Mouse (Mus musculus) embryonic facial prominence, embryonic 11.5 days (tissue): ENCODE data around the gene Tmem150b. TPM values are rescaled to one million over a fixed set of nuclear protein-coding genes. Genes with fewer than 3 reads are reported as not detected.

Source experiments
- ATAC-seq: fragments of 200-750 bp; cut with Nextera tagmentation; replicated peaks from 2 replicates; pipeline ENCODE4 v1.8.0; 2017; ENCODE audit warnings: low read depth; ENCODE audit not compliant: insufficient number of reproducible peaks, low FRiP score, low TSS enrichment
- DNase-seq: peaks from one replicate; pipeline ENCODE4 v3.0.0-alpha.2; 2015; ENCODE audit warnings: low spot score
- H3K27ac ChIP-seq: fragments of 300-500 bp; sonication (generic); replicated peaks from 2 replicates; pipeline ENCODE4 v1.5.1; 2014; ENCODE audit warnings: mild to moderate bottlenecking, low read depth, low read length, control low read depth
- H3K27me3 ChIP-seq: fragments of 300-500 bp; sonication (generic); 2 replicates; pipeline ENCODE4 v1.6.1; 2014; ENCODE audit warnings: mild to moderate bottlenecking, low read length, moderate library complexity, mixed read lengths; ENCODE audit not compliant: control insufficient read depth, insufficient read depth
- H3K36me3 ChIP-seq: fragments of 300-500 bp; sonication (generic); replicated peaks from 2 replicates; pipeline ENCODE4 v1.6.1; 2014; ENCODE audit warnings: low read depth, mild to moderate bottlenecking, low read length, moderate library complexity, mixed read lengths; ENCODE audit not compliant: control insufficient read depth, insufficient read depth
- H3K4me1 ChIP-seq: fragments of 300-500 bp; sonication (generic); 2 replicates; pipeline ENCODE4 v1.6.1; 2014; ENCODE audit warnings: low read length, mixed read lengths; ENCODE audit not compliant: control insufficient read depth, insufficient read depth
- H3K4me2 ChIP-seq: fragments of 300-500 bp; sonication (generic); 2 replicates; pipeline ENCODE4 v1.6.1; 2014; ENCODE audit warnings: low read depth, mild to moderate bottlenecking, control low read depth, low read length, moderate library complexity
- H3K4me3 ChIP-seq: fragments of 300-500 bp; sonication (generic); 2 replicates; pipeline ENCODE4 v1.5.1; 2014; ENCODE audit warnings: low read depth, low read length, control low read depth
- H3K9ac ChIP-seq: fragments of 300-500 bp; sonication (generic); replicated peaks from 2 replicates; pipeline ENCODE4 v1.6.1; 2014; ENCODE audit warnings: mild to moderate bottlenecking, control low read depth, low read length
- H3K9me3 ChIP-seq: fragments of 300-500 bp; sonication (generic); replicated peaks from 2 replicates; pipeline ENCODE4 v1.6.1; 2016; ENCODE audit warnings: mild to moderate bottlenecking, low read length, inconsistent platforms, mixed read lengths; ENCODE audit not compliant: control insufficient read depth
- WGBS: fragments of 180-500 bp; shearing (Covaris S2); extraction: QIAGEN DNeasy Blood & Tissue Kit; methylation state at CpG from one replicate; pipeline ENCODE4 v1.1.7; 2014; 5-methylcytosine and 5-hydroxymethylcytosine counted together
- polyA plus RNA-seq: library from polyadenylated mRNA; unstranded; fragments of >200 nt; fragmentation: Nextera tagmentation; extraction: Ambion mirVana; gene quantifications from 2 replicates; pipeline ENCODE4 v1.2.1, GENCODE M21; 2014

Tmem150b gene
- polyA plus RNA-seq, 1 experiment from 2014 or later: not detected

GRCm38 (mm10) chr7:4684632-4685417 is 40.2 kb downstream of the Tmem150b start, which contains the start of gene Hspbp1:
Gene Hspbp1 (minus strand): TSS chr7:4685068.
- ATAC-seq (peak; percentile 99), DNase-seq (peak; percentile 97)
- WGBS: under 1% methylated on average over 32 of the region's 32 CpGs

GRCm38 (mm10) chr7:4684203-4684602 is 40.8 kb downstream of the Tmem150b start:
- peak overlapping the region; percentile 53 for H3K9ac ChIP-seq
- 2% methylated on average over 13 of the region's 13 CpGs for WGBS
- H3K36me3 ChIP-seq: peaks cover 3% of the 10 kb centered on the region
- H3K4me1 ChIP-seq: no peaks in the 10 kb centered on the region
- H3K9me3 ChIP-seq: no peaks in the 10 kb centered on the region
- ATAC-seq (no peak), DNase-seq (no peak)
- no peak overlapping the region for H3K27ac ChIP-seq
- H3K4me3 ChIP-seq: peak overlapping the region; percentile 53
- H3K27me3 ChIP-seq: no peaks in the 10 kb centered on the region
- H3K4me2 ChIP-seq: peak overlapping the region; percentile 77

More at GRCm38 (mm10) chr7:4684632-4685417, 40.2 kb downstream of the Tmem150b start, which contains the start of gene Hspbp1:
- peak within 1 kb of the TSS; percentile 77 for H3K4me2 ChIP-seq
- no peaks in the 10 kb centered on the region for H3K9me3 ChIP-seq
- H3K9ac ChIP-seq: peak within 1 kb of the TSS; percentile 53
- H3K36me3 ChIP-seq: peaks cover 3% of the 10 kb centered on the region
- peak within 1 kb of the TSS; percentile 53 for H3K4me3 ChIP-seq
- H3K27ac ChIP-seq: 0 out of 2 replicates have a peak within 1 kb of the TSS, but pooled peaks have one; percentile 38
- no peaks in the 10 kb centered on the region for H3K4me1 ChIP-seq
- H3K27me3 ChIP-seq: no peaks in the 10 kb centered on the region

DNA sequence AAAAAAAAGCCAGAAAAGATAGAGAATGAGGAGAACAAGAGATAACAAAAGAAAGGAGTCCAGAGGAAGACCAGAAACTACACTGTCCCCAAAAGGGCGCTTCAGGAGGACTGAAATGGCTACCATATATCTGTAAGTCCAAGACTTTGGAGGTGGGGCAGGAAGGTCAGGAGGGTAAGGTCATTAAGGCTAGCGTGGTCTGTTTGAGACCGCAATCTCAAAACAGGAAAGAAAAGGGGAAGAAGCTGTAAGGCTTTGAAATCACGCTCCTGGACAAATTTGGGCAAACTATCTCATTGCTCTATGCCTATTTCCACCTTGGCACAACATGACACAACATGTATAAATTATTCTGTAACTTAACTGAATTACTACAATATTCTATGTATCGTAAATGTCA is 41.7 kb downstream of the Tmem150b start:
- ATAC-seq (no peak), DNase-seq (no peak)
- Histone ChIP-seq H3K27ac (no peak overlapping the region), H3K4me1 (no peaks in the 10 kb centered on the region), H3K36me3 (peaks cover 3% of the 10 kb centered on the region), H3K27me3 (no peaks in the 10 kb centered on the region), H3K4me2 (no peak overlapping the region), H3K9me3 (no peaks in the 10 kb centered on the region), H3K9ac (no peak overlapping the region), H3K4me3 (no peak overlapping the region)
- WGBS: 77% methylated on average over 5 of the region's 5 CpGs

- WGBS: 84% methylated on average over 7 of the region's 7 CpGs
- H3K36me3 ChIP-seq: peaks cover 4% of the 10 kb centered on the region
- H3K27me3 ChIP-seq: no peaks in the 10 kb centered on the region
- no peak overlapping the region for H3K4me2 ChIP-seq
- H3K4me1 ChIP-seq: no peaks in the 10 kb centered on the region
- no peak overlapping the region for H3K27ac ChIP-seq
- H3K9ac ChIP-seq: no peak overlapping the region
- DNase-seq: no peak
- H3K4me3 ChIP-seq: no peak overlapping the region
- ATAC-seq: no peak
- H3K9me3 ChIP-seq: no peaks in the 10 kb centered on the region
Observed at GRCm38 (mm10) chr7:4675200-4675599, 49.8 kb downstream of the Tmem150b start.

GRCm38 (mm10) chr7:4674114-4674731 is 50.8 kb downstream of the Tmem150b start:
- Histone ChIP-seq H3K4me3 (no peak overlapping the region), H3K4me2 (no peak overlapping the region), H3K9me3 (no peaks in the 10 kb centered on the region), H3K27me3 (no peaks in the 10 kb centered on the region), H3K4me1 (no peaks in the 10 kb centered on the region), H3K36me3 (peaks cover 4% of the 10 kb centered on the region), H3K9ac (no peak overlapping the region), H3K27ac (no peak overlapping the region)
- ATAC-seq (no peak), DNase-seq (no peak)
- WGBS: 88% methylated on average over 12 of the region's 12 CpGs

DNA sequence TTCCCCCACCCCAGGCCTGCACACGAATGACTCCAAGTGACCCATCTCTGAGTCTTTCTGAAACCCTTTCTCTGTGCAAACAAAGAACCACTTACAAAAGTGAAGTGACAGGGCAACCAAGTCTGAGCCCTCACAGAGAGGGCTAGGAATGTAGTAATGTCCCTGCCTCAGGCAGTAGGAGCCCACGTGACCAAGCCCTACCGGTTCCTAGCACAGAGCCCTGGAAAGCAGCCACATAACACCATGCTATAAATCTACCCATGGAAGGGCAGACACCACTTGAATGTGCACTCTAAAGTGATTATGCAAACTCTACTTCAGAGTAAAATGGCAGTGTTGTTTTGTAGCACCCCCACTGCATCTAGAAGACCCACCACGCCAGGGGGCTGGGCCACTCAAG is 53.1 kb downstream of the Tmem150b start:
- 46% methylated on average over 4 of the region's 4 CpGs for WGBS
- Histone ChIP-seq H3K4me2 (no peak overlapping the region), H3K9ac (no peak overlapping the region), H3K9me3 (no peaks in the 10 kb centered on the region), H3K4me3 (no peak overlapping the region), H3K4me1 (no peaks in the 10 kb centered on the region), H3K27me3 (no peaks in the 10 kb centered on the region), H3K27ac (no peak overlapping the region), H3K36me3 (peaks cover 4% of the 10 kb centered on the region)
- 0 out of 2 replicates have a peak, but pooled peaks have one; percentile 73 for ATAC-seq
- no peak for DNase-seq

GRCm38 (mm10) chr7:4670655-4671255 is 54.3 kb downstream of the Tmem150b start:
- DNase-seq: no peak
- WGBS: 90% methylated on average over 8 of the region's 8 CpGs
- Histone ChIP-seq H3K27ac (no peak overlapping the region), H3K9me3 (no peaks in the 10 kb centered on the region), H3K4me2 (no peak overlapping the region), H3K36me3 (peaks cover 4% of the 10 kb centered on the region), H3K27me3 (no peaks in the 10 kb centered on the region), H3K9ac (no peak overlapping the region), H3K4me1 (no peaks in the 10 kb centered on the region), H3K4me3 (no peak overlapping the region)
- no peak for ATAC-seq

DNA sequence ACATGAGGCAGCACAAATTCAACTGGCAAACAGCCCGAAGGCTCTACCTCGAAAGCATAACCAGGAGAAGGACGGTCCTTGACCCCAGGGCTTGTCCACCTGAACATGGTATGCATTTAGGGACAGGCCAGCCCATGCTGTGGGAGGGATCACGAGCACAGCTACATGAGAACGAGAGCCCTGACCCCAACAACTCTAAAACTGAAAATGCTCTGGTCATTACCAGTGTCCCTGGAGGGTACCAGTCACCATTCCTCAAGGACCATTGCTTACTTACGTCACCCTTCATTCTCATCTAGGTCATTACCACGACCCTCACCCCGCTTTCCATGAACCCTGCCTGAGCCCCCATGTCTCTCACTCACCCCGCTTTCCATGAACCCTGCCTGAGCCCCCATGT is 55.9 kb downstream of the Tmem150b start:
- H3K4me2 ChIP-seq: no peak overlapping the region
- DNase-seq (no peak), ATAC-seq (no peak)
- WGBS: 90% methylated on average over 9 of the region's 9 CpGs
- no peaks in the 10 kb centered on the region for H3K27me3 ChIP-seq
- no peak overlapping the region for H3K4me3 ChIP-seq
- H3K36me3 ChIP-seq: peaks cover 4% of the 10 kb centered on the region
- H3K4me1 ChIP-seq: no peaks in the 10 kb centered on the region
- no peaks in the 10 kb centered on the region for H3K9me3 ChIP-seq
- no peak overlapping the region for H3K27ac ChIP-seq
- no peak overlapping the region for H3K9ac ChIP-seq
